Mouse (Mus musculus): ENCODE results near the gene Hoxd11.

DNA sequence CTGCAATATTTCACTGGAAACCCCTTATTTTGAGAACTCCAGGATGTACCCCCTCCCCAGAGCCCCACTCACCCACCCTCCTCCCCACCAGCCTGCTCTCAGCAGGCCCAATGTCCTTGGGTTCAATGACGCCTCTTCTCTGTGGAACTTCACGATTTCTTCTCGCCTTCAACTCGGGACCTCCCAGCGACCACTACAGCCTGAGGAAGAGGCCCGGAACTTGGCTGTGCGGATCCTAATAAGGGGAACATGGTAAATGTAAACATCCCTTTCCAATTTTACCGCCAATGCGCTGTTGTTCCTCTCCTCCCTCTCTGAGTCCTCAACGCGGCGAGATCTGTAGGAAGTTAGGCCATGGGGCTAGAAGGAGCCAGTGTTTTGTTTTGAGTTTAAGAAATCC is 4.7 kb downstream of the Hoxd11 start:
- TF ChIP-seq CTCF (conservative IDR thresholded peaks at IDR 0.05; ENCODE audit: low read length) (no peak), POU5F1 (IDR thresholded peaks at IDR 0.05; ENCODE audit: borderline replicate concordance, low read length) (no peak)

Measured in E14TG2a.4 (cell line).